Mouse (Mus musculus) intestine, embryonic 15.5 days (tissue): ENCODE measurements around the gene Gm39566. TPM values are rescaled to one million over a fixed set of nuclear protein-coding genes. Genes with fewer than 3 reads are reported as not detected.
"Not testable (repeated sequence)": the region's sequence is repeated elsewhere in the genome, so short reads cannot be mapped to it uniquely, and the experiment has no call there.

Source experiments
- ATAC-seq: fragments of 200-750 bp; cut with Nextera tagmentation; 2 replicates; pipeline ENCODE4 v1.8.0; 2017; ENCODE audit warnings: moderate TSS enrichment, moderate library complexity
- H3K27ac ChIP-seq: fragments of 300-500 bp; sonication (generic); 2 replicates; pipeline ENCODE4 v1.5.1; 2015; ENCODE audit warnings: mild to moderate bottlenecking, inconsistent platforms
- H3K27me3 ChIP-seq: fragments of 300-500 bp; sonication (generic); replicated peaks from 2 replicates; pipeline ENCODE4 v1.6.1; 2015; ENCODE audit warnings: inconsistent platforms
- H3K36me3 ChIP-seq: fragments of 300-500 bp; sonication (generic); 2 replicates; pipeline ENCODE4 v1.6.1; 2015; ENCODE audit warnings: inconsistent platforms
- H3K4me1 ChIP-seq: fragments of 300-500 bp; sonication (generic); replicated peaks from 2 replicates; pipeline ENCODE4 v1.6.1; 2015; ENCODE audit warnings: inconsistent platforms
- H3K4me2 ChIP-seq: fragments of 300-500 bp; sonication (generic); replicated peaks from 2 replicates; pipeline ENCODE4 v1.6.1; 2015; ENCODE audit warnings: mild to moderate bottlenecking, inconsistent platforms
- H3K4me3 ChIP-seq: fragments of 300-500 bp; sonication (generic); replicated peaks from 2 replicates; pipeline ENCODE4 v1.5.1; 2015; ENCODE audit warnings: inconsistent platforms
- H3K9ac ChIP-seq: fragments of 300-500 bp; sonication (generic); 2 replicates; pipeline ENCODE4 v1.6.1; 2015; ENCODE audit warnings: inconsistent platforms
- H3K9me3 ChIP-seq: fragments of 300-500 bp; sonication (generic); 2 replicates; pipeline ENCODE4 v1.6.1; 2016; ENCODE audit warnings: inconsistent platforms
- WGBS: fragments of 180-500 bp; shearing (Covaris S2); methylation state at CpG from one replicate; pipeline ENCODE4 v1.1.7; 2015; 5-methylcytosine and 5-hydroxymethylcytosine counted together
- polyA plus RNA-seq: library from polyadenylated mRNA; unstranded; fragments of >200 nt; fragmentation: Nextera tagmentation; extraction: Ambion mirVana; gene quantifications from 2 replicates; pipeline ENCODE4 v1.2.1, GENCODE M21; 2015

The Gm39566 gene
- polyA plus RNA-seq, result not detected in 2 replicates

- no peak for ATAC-seq
- no peak within 1 kb of the TSS for H3K4me2 ChIP-seq
- H3K4me3 ChIP-seq, result no peak within 1 kb of the TSS
- no peak within 1 kb of the TSS for H3K27ac ChIP-seq
- no peaks in the 10 kb centered on the region for H3K4me1 ChIP-seq
- H3K36me3 ChIP-seq, result no peaks in the 10 kb centered on the region
- no peaks in the 10 kb centered on the region for H3K27me3 ChIP-seq
- 66% methylated on average over 10 of the region's 10 CpGs for WGBS
- no peaks in the 10 kb centered on the region for H3K9me3 ChIP-seq
- no peak within 1 kb of the TSS for H3K9ac ChIP-seq
Observed at GRCm38 (mm10) chr11:69815155-69815554, at the start of gene Gm39566. TSS of gene Gm39566 (minus strand) at chr11:69815298.

GRCm38 (mm10) chr11:69864138-69864860 lies 49.2 kb upstream of the Gm39566 start:
- H3K27ac ChIP-seq, result no peak overlapping the region
- no peaks in the 10 kb centered on the region for H3K27me3 ChIP-seq
- no peaks in the 10 kb centered on the region for H3K9me3 ChIP-seq
- H3K4me3 ChIP-seq, result no peak overlapping the region
- H3K4me1 ChIP-seq, result no peaks in the 10 kb centered on the region
- H3K4me2 ChIP-seq, result no peak overlapping the region
- H3K36me3 ChIP-seq, result no peaks in the 10 kb centered on the region
- 47% methylated on average over 8 of the region's 8 CpGs for WGBS
- no peak for ATAC-seq
- no peak overlapping the region for H3K9ac ChIP-seq

GRCm38 (mm10) chr11:69863729-69864128 lies 48.6 kb upstream of the Gm39566 start:
- H3K9me3 ChIP-seq, H3K9ac ChIP-seq, H3K4me2 ChIP-seq, H3K4me3 ChIP-seq, H3K27ac ChIP-seq, H3K4me1 ChIP-seq, H3K36me3 ChIP-seq, ATAC-seq, H3K27me3 ChIP-seq: not testable (repeated sequence)
- 66% methylated on average over 3 of the region's 3 CpGs for WGBS

GRCm38 (mm10) chr11:69858113-69858998 lies 43.3 kb upstream of the Gm39566 start, which contains the start of gene Tnk1:
TSS of gene Tnk1 (minus strand) at chr11:69858730.
- Histone ChIP-seq H3K4me3 (peak within 1 kb of the TSS; percentile 40), H3K9me3 (no peaks in the 10 kb centered on the region), H3K9ac (peak within 1 kb of the TSS; percentile 47), H3K4me2 (peak within 1 kb of the TSS; percentile 44), H3K4me1 (no peaks in the 10 kb centered on the region), H3K27ac (peak within 1 kb of the TSS; percentile 79), H3K27me3 (peaks cover 10% of the 10 kb centered on the region), H3K36me3 (no peaks in the 10 kb centered on the region)
- peak; percentile 90 for ATAC-seq
- 14% methylated on average over 30 of the region's 30 CpGs for WGBS

- 36% methylated on average over 16 of the region's 16 CpGs for WGBS
- no peaks in the 10 kb centered on the region for H3K4me1 ChIP-seq
- no peak overlapping the region for H3K4me3 ChIP-seq
- H3K9me3 ChIP-seq, result no peaks in the 10 kb centered on the region
- H3K27ac ChIP-seq, result no peak overlapping the region
- no peak for ATAC-seq
- H3K27me3 ChIP-seq, result peaks cover 10% of the 10 kb centered on the region
- H3K9ac ChIP-seq, result no peak overlapping the region
- 0 out of 2 replicates have a peak overlapping the region, but pooled peaks have one; percentile 20 for H3K4me2 ChIP-seq
- H3K36me3 ChIP-seq, result peaks cover 22% of the 10 kb centered on the region
Observed at GRCm38 (mm10) chr11:69855347-69855746, 40.2 kb upstream of the Gm39566 start.

GRCm38 (mm10) chr11:69854680-69855079 lies 39.6 kb upstream of the Gm39566 start:
- no peak overlapping the region for H3K4me2 ChIP-seq
- H3K9me3 ChIP-seq, result no peaks in the 10 kb centered on the region
- peaks cover 28% of the 10 kb centered on the region for H3K36me3 ChIP-seq
- H3K27ac ChIP-seq, result no peak overlapping the region
- WGBS, result 82% methylated on average over 10 of the region's 10 CpGs
- H3K9ac ChIP-seq, result no peak overlapping the region
- ATAC-seq, result no peak
- no peak overlapping the region for H3K4me3 ChIP-seq
- H3K27me3 ChIP-seq, result peaks cover 10% of the 10 kb centered on the region
- no peaks in the 10 kb centered on the region for H3K4me1 ChIP-seq

GRCm38 (mm10) chr11:69853994-69854393 lies 38.9 kb upstream of the Gm39566 start:
- peak; percentile 67 for ATAC-seq
- WGBS, result 55% methylated on average over 7 of the region's 7 CpGs
- Histone ChIP-seq H3K4me1 (no peaks in the 10 kb centered on the region), H3K4me2 (no peak overlapping the region), H3K4me3 (no peak overlapping the region), H3K9ac (no peak overlapping the region), H3K9me3 (no peaks in the 10 kb centered on the region), H3K27ac (no peak overlapping the region), H3K27me3 (peaks cover 10% of the 10 kb centered on the region), H3K36me3 (peaks cover 33% of the 10 kb centered on the region)

- no peaks in the 10 kb centered on the region for H3K9me3 ChIP-seq
- ATAC-seq, result no peak
- H3K4me3 ChIP-seq, result no peak overlapping the region
- no peak overlapping the region for H3K9ac ChIP-seq
- no peaks in the 10 kb centered on the region for H3K27me3 ChIP-seq
- H3K4me2 ChIP-seq, result no peak overlapping the region
- H3K27ac ChIP-seq, result no peak overlapping the region
- 72% methylated on average over 8 of the region's 8 CpGs for WGBS
- H3K4me1 ChIP-seq, result peaks cover 15% of the 10 kb centered on the region
- peaks cover 33% of the 10 kb centered on the region for H3K36me3 ChIP-seq
Observed at GRCm38 (mm10) chr11:69850754-69851153, 35.7 kb upstream of the Gm39566 start.

GRCm38 (mm10) chr11:69849884-69850283 lies 34.8 kb upstream of the Gm39566 start:
- no peak overlapping the region for H3K27ac ChIP-seq
- no peaks in the 10 kb centered on the region for H3K27me3 ChIP-seq
- no peaks in the 10 kb centered on the region for H3K9me3 ChIP-seq
- peaks cover 33% of the 10 kb centered on the region for H3K36me3 ChIP-seq
- no peak overlapping the region for H3K4me2 ChIP-seq
- H3K9ac ChIP-seq, result no peak overlapping the region
- H3K4me3 ChIP-seq, result no peak overlapping the region
- 88% methylated on average over 15 of the region's 15 CpGs for WGBS
- ATAC-seq, result no peak
- H3K4me1 ChIP-seq, result peaks cover 18% of the 10 kb centered on the region

GRCm38 (mm10) chr11:69849128-69849527 lies 34.0 kb upstream of the Gm39566 start:
- H3K27ac ChIP-seq, result no peak overlapping the region
- no peaks in the 10 kb centered on the region for H3K9me3 ChIP-seq
- H3K4me3 ChIP-seq, result no peak overlapping the region
- peaks cover 33% of the 10 kb centered on the region for H3K36me3 ChIP-seq
- H3K4me2 ChIP-seq, result no peak overlapping the region
- WGBS, result 84% methylated on average over 9 of the region's 9 CpGs
- no peak for ATAC-seq
- no peak overlapping the region for H3K9ac ChIP-seq
- H3K4me1 ChIP-seq, result peaks cover 18% of the 10 kb centered on the region
- H3K27me3 ChIP-seq, result no peaks in the 10 kb centered on the region

- Histone ChIP-seq H3K4me1 (peaks cover 18% of the 10 kb centered on the region), H3K27me3 (no peaks in the 10 kb centered on the region), H3K4me2 (peak overlapping the region; percentile 90), H3K9me3 (no peaks in the 10 kb centered on the region), H3K27ac (no peak overlapping the region), H3K9ac (no peak overlapping the region), H3K4me3 (peak overlapping the region; percentile 70; the same call in 1 of the 2 replicates), H3K36me3 (peaks cover 33% of the 10 kb centered on the region)
- 98% methylated on average over 6 of the region's 6 CpGs for WGBS
- ATAC-seq, result no peak
Observed at GRCm38 (mm10) chr11:69848021-69848420, 32.9 kb upstream of the Gm39566 start.
